Mouse (Mus musculus): ENCODE measurements around the gene Cnnm2. TPM values are rescaled to one million over a fixed set of nuclear protein-coding genes. Genes with fewer than 3 reads are reported as not detected.

Gene Cnnm2
- polyA plus RNA-seq, 1 experiment from 2014 or later = 1.9 TPM

GRCm38 (mm10) chr19:46905383-46905782 is 144.0 kb downstream of the Cnnm2 start:
- no peak overlapping the region for H3K4me3 ChIP-seq (ENCODE audit: low read depth, low read length)
- H3K9ac ChIP-seq (ENCODE audit: low read depth, low read length) = no peak overlapping the region
- peak overlapping the region; percentile 30 for H3K4me2 ChIP-seq
- no peaks in the 10 kb centered on the region for H3K36me3 ChIP-seq (ENCODE audit: control insufficient read depth, insufficient read depth, low read length)
- peak; percentile 86 for ATAC-seq (replicated peaks; ENCODE audit: low FRiP score)
- H3K4me1 ChIP-seq (replicated peaks; ENCODE audit: control insufficient read depth, insufficient read depth, low read length) = peaks cover 38% of the 10 kb centered on the region
- no peaks in the 10 kb centered on the region for H3K27me3 ChIP-seq (replicated peaks; ENCODE audit: control insufficient read depth, insufficient read depth, low read length)
- no peaks in the 10 kb centered on the region for H3K9me3 ChIP-seq (ENCODE audit: control insufficient read depth, low read length)
- peak overlapping the region; percentile 86 for H3K27ac ChIP-seq (ENCODE audit: low read depth, low read length)
- DNase-seq (ENCODE audit: low spot score) = no peak

DNA sequence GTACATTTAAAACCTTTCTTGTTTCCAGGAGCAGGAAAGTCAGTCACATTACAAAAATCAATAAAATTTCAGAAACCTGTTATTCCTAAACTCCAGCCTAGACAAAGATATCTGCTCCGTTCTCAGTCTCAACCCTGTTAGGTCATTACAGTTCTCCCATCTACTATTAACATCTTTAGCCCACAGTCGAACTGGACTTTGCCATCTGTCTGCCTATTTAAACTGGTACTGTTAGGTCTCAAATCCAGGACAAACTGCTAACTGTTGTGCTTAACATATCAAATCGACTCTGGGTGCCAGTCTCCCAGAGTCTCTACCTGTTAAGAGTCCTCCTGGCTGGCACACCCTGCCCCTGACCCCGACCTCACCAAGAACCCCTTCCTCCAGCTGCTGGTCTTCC is 144.6 kb downstream of the Cnnm2 start:
- DNase-seq (ENCODE audit: low spot score) (no peak), ATAC-seq (replicated peaks; ENCODE audit: low FRiP score) (no peak)
- 0 out of 2 replicates have a peak overlapping the region, but pooled peaks have one; percentile 3 for H3K9ac ChIP-seq (ENCODE audit: low read depth, low read length)
- H3K27me3 ChIP-seq (replicated peaks; ENCODE audit: control insufficient read depth, insufficient read depth, low read length) = no peaks in the 10 kb centered on the region
- WGBS = 75% methylated on average over 4 of the region's 4 CpGs
- no peak overlapping the region for H3K4me3 ChIP-seq (ENCODE audit: low read depth, low read length)
- no peaks in the 10 kb centered on the region for H3K9me3 ChIP-seq (ENCODE audit: control insufficient read depth, low read length)
- peak overlapping the region; percentile 30 for H3K4me2 ChIP-seq
- peaks cover 40% of the 10 kb centered on the region for H3K4me1 ChIP-seq (replicated peaks; ENCODE audit: control insufficient read depth, insufficient read depth, low read length)
- H3K27ac ChIP-seq (ENCODE audit: low read depth, low read length) = peak overlapping the region; percentile 86
- no peaks in the 10 kb centered on the region for H3K36me3 ChIP-seq (ENCODE audit: control insufficient read depth, insufficient read depth, low read length)

- DNase-seq (ENCODE audit: low spot score) = no peak
- no peak overlapping the region for H3K9ac ChIP-seq (ENCODE audit: low read depth, low read length)
- H3K4me1 ChIP-seq (replicated peaks; ENCODE audit: control insufficient read depth, insufficient read depth, low read length) = peaks cover 33% of the 10 kb centered on the region
- 73% methylated on average over 5 of the region's 5 CpGs for WGBS
- H3K27me3 ChIP-seq (replicated peaks; ENCODE audit: control insufficient read depth, insufficient read depth, low read length) = no peaks in the 10 kb centered on the region
- H3K27ac ChIP-seq (ENCODE audit: low read depth, low read length) = no peak overlapping the region
- ATAC-seq (replicated peaks; ENCODE audit: low FRiP score) = no peak
- H3K4me2 ChIP-seq = no peak overlapping the region
- H3K9me3 ChIP-seq (ENCODE audit: control insufficient read depth, low read length) = no peaks in the 10 kb centered on the region
- no peaks in the 10 kb centered on the region for H3K36me3 ChIP-seq (ENCODE audit: control insufficient read depth, insufficient read depth, low read length)
- H3K4me3 ChIP-seq (ENCODE audit: low read depth, low read length) = no peak overlapping the region
These were observed 146.8 kb downstream of the Cnnm2 start for GRCm38 (mm10) chr19:46908207-46908606.

- peak overlapping the region; percentile 8; the same call in 1 of the 2 replicates for H3K9ac ChIP-seq (ENCODE audit: low read depth, low read length)
- H3K4me1 ChIP-seq (replicated peaks; ENCODE audit: control insufficient read depth, insufficient read depth, low read length) = peaks cover 33% of the 10 kb centered on the region
- 91% methylated on average over 4 of the region's 4 CpGs for WGBS
These were observed 147.6 kb downstream of the Cnnm2 start for GRCm38 (mm10) chr19:46908977-46909376.

DNA sequence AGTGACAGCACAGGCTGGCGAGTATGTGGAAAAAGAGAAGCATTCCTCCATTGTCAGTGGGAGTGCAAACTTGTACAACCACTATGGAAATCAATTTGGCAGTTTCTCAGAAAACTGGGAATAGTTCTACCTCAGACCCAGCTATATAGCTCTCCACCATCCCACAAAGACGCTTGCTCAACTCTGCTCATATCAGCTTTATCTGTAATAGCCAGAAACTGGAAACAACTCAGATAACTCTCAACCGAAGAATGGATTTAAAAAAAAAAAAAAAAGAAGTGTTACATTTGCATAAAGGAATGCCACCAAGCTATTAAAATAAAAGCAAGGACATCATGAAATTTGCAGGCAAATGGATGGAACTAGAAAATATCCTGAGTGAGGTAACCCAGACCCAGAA is 150.1 kb downstream of the Cnnm2 start:
- DNase-seq (ENCODE audit: low spot score) = no peak
- H3K9me3 ChIP-seq (ENCODE audit: control insufficient read depth, low read length) = no peaks in the 10 kb centered on the region
- no peak overlapping the region for H3K4me3 ChIP-seq (ENCODE audit: low read depth, low read length)
- ATAC-seq (replicated peaks; ENCODE audit: low FRiP score) = no peak
- H3K4me1 ChIP-seq (replicated peaks; ENCODE audit: control insufficient read depth, insufficient read depth, low read length) = peaks cover 16% of the 10 kb centered on the region
- peak overlapping the region; percentile 27; the same call in 1 of the 2 replicates for H3K4me2 ChIP-seq
- WGBS = 53% methylated on average over 3 of the region's 3 CpGs
- H3K27me3 ChIP-seq (replicated peaks; ENCODE audit: control insufficient read depth, insufficient read depth, low read length) = no peaks in the 10 kb centered on the region
- no peaks in the 10 kb centered on the region for H3K36me3 ChIP-seq (ENCODE audit: control insufficient read depth, insufficient read depth, low read length)
- H3K27ac ChIP-seq (ENCODE audit: low read depth, low read length) = no peak overlapping the region
- H3K9ac ChIP-seq (ENCODE audit: low read depth, low read length) = no peak overlapping the region

More at GRCm38 (mm10) chr19:46908977-46909376, 147.6 kb downstream of the Cnnm2 start:
- Histone ChIP-seq H3K27ac (ENCODE audit: low read depth, low read length) (no peak overlapping the region), H3K4me3 (ENCODE audit: low read depth, low read length) (no peak overlapping the region), H3K36me3 (ENCODE audit: control insufficient read depth, insufficient read depth, low read length) (no peaks in the 10 kb centered on the region), H3K27me3 (replicated peaks; ENCODE audit: control insufficient read depth, insufficient read depth, low read length) (no peaks in the 10 kb centered on the region), H3K9me3 (ENCODE audit: control insufficient read depth, low read length) (no peaks in the 10 kb centered on the region), H3K4me2 (no peak overlapping the region)
- ATAC-seq (replicated peaks; ENCODE audit: low FRiP score) (no peak), DNase-seq (ENCODE audit: low spot score) (no peak)

- no peaks in the 10 kb centered on the region for H3K9me3 ChIP-seq (ENCODE audit: control insufficient read depth, low read length)
- no peaks in the 10 kb centered on the region for H3K36me3 ChIP-seq (ENCODE audit: control insufficient read depth, insufficient read depth, low read length)
- DNase-seq (ENCODE audit: low spot score) = no peak
- no peaks in the 10 kb centered on the region for H3K27me3 ChIP-seq (replicated peaks; ENCODE audit: control insufficient read depth, insufficient read depth, low read length)
- peaks cover 10% of the 10 kb centered on the region for H3K4me1 ChIP-seq (replicated peaks; ENCODE audit: control insufficient read depth, insufficient read depth, low read length)
- WGBS = 93% methylated on average over 11 of the region's 11 CpGs
- H3K27ac ChIP-seq (ENCODE audit: low read depth, low read length) = no peak overlapping the region
- no peak for ATAC-seq (replicated peaks; ENCODE audit: low FRiP score)
- H3K9ac ChIP-seq (ENCODE audit: low read depth, low read length) = no peak overlapping the region
- no peak overlapping the region for H3K4me3 ChIP-seq (ENCODE audit: low read depth, low read length)
- no peak overlapping the region for H3K4me2 ChIP-seq
These were observed 152.2 kb downstream of the Cnnm2 start for GRCm38 (mm10) chr19:46913626-46914025.

DNA sequence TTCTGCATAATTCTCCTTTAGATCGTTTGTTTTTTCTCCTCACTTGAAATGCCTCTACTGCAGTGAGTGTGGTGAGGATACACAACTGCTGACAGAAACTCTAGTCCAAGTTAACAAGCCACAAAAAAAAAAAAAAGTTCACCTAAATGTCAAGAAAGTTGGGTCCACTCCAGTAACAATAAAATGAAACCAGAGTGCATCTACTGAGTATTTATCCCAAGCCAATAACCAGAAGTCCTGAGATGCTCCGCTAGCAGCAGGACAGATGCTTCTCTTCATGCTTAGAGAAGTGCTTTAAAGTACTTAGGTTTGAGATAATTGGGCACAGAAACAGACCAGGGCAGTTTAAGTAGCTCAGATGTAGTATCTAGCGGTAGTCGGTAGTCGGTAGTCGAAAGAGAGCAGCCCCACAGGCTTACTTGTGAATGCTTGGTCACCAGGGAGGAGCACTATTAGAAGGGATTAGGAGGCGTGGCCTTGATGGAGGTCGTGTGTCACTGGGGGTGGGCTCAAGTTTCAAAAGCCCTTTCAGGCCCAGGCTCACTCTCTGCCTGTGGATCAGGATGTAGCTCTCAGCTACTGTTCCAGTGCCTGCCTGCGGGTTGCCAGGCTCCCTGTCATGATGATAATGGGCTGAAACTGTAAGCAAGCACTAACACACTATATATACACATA is 154.1 kb downstream of the Cnnm2 start:
- Histone ChIP-seq H3K27ac (ENCODE audit: low read depth, low read length) (no peak overlapping the region), H3K36me3 (ENCODE audit: control insufficient read depth, insufficient read depth, low read length) (no peaks in the 10 kb centered on the region), H3K9me3 (ENCODE audit: control insufficient read depth, low read length) (no peaks in the 10 kb centered on the region), H3K4me1 (replicated peaks; ENCODE audit: control insufficient read depth, insufficient read depth, low read length) (peaks cover 8% of the 10 kb centered on the region), H3K9ac (ENCODE audit: low read depth, low read length) (no peak overlapping the region), H3K4me2 (no peak overlapping the region), H3K4me3 (ENCODE audit: low read depth, low read length) (no peak overlapping the region), H3K27me3 (replicated peaks; ENCODE audit: control insufficient read depth, insufficient read depth, low read length) (no peaks in the 10 kb centered on the region)
- ATAC-seq (replicated peaks; ENCODE audit: low FRiP score) (no peak), DNase-seq (ENCODE audit: low spot score) (no peak)
- 76% methylated on average over 9 of the region's 9 CpGs for WGBS

DNA sequence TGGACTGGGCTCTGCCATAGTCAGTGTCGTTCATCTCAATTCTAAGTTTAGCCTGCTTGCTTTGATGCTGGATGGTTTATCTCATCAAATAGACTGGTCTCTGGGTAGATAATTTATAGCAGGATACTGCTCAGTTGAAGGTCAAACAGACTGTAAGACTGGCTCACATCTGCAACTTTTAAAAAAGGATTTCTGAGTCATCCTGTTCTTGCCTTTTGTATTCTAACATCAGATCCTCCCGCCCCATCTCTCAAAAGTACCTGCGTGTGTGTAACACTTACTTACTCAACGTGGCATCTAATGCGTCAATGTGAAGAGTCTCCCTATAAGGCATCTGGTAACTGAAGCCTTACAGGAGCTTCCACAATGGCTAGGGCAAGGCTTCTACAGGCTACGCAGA is 159.2 kb downstream of the Cnnm2 start:
- H3K27me3 ChIP-seq (replicated peaks; ENCODE audit: control insufficient read depth, insufficient read depth, low read length) = no peaks in the 10 kb centered on the region
- no peak for ATAC-seq (replicated peaks; ENCODE audit: low FRiP score)
- no peak overlapping the region for H3K9ac ChIP-seq (ENCODE audit: low read depth, low read length)
- no peaks in the 10 kb centered on the region for H3K4me1 ChIP-seq (replicated peaks; ENCODE audit: control insufficient read depth, insufficient read depth, low read length)
- H3K36me3 ChIP-seq (ENCODE audit: control insufficient read depth, insufficient read depth, low read length) = no peaks in the 10 kb centered on the region
- H3K27ac ChIP-seq (ENCODE audit: low read depth, low read length) = no peak overlapping the region
- H3K4me3 ChIP-seq (ENCODE audit: low read depth, low read length) = no peak overlapping the region
- 76% methylated on average over 6 of the region's 6 CpGs for WGBS
- no peak overlapping the region for H3K4me2 ChIP-seq
- DNase-seq (ENCODE audit: low spot score) = no peak
- no peaks in the 10 kb centered on the region for H3K9me3 ChIP-seq (ENCODE audit: control insufficient read depth, low read length)

DNA sequence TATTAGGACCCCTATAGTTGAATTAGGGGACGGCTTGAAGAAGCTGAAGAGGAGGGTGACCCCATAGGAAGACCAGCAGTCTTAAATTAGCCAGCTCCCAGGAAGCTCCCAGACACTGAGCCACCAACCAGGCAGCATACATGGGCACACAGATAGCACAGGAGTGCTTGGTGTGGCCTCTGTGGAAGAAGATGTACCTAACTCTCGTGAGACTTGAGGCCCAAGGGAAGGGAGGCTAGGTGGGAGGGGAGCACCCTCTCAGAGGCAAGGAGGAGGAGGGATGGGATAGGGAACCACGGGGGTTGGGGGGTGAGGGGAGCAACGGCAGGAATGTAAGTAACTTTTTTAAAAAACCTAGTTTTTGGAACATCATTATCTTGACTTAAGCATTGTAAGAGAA is 165.0 kb downstream of the Cnnm2 start:
- H3K4me3 ChIP-seq (ENCODE audit: low read depth, low read length) = no peak overlapping the region
- ATAC-seq (replicated peaks; ENCODE audit: low FRiP score) (peak; percentile 68; the same call in 1 of the 2 replicates), DNase-seq (ENCODE audit: low spot score) (no peak)
- WGBS = 45% methylated on average over 4 of the region's 4 CpGs
- no peaks in the 10 kb centered on the region for H3K9me3 ChIP-seq (ENCODE audit: control insufficient read depth, low read length)
- peaks cover 11% of the 10 kb centered on the region for H3K4me1 ChIP-seq (replicated peaks; ENCODE audit: control insufficient read depth, insufficient read depth, low read length)
- H3K9ac ChIP-seq (ENCODE audit: low read depth, low read length) = no peak overlapping the region
- no peak overlapping the region for H3K27ac ChIP-seq (ENCODE audit: low read depth, low read length)
- no peaks in the 10 kb centered on the region for H3K36me3 ChIP-seq (ENCODE audit: control insufficient read depth, insufficient read depth, low read length)
- no peak overlapping the region for H3K4me2 ChIP-seq
- H3K27me3 ChIP-seq (replicated peaks; ENCODE audit: control insufficient read depth, insufficient read depth, low read length) = no peaks in the 10 kb centered on the region
